Mouse (Mus musculus): ENCODE measurements around the gene Syn1.

- TF ChIP-seq CTCF (IDR thresholded peaks at IDR 0.05; ENCODE audit: low read depth) (no peak), EP300 (optimal IDR thresholded peaks at IDR 0.05) (no peak)
Measured at GRCm38 (mm10) chrX:20847232-20847631, 73.6 kb downstream of the Syn1 start.
